Mouse (Mus musculus) stomach, postnatal 0 days (tissue): Measurements from ENCODE around the gene BC017158. TPM values are rescaled to one million over a fixed set of nuclear protein-coding genes. Genes with fewer than 3 reads are reported as not detected.
A peak's percentile ranks its signal among the peaks of the same experiment; 100 is the strongest.
"Not testable (repeated sequence)": the region's sequence is repeated elsewhere in the genome, so short reads cannot be mapped to it uniquely, and the experiment has no call there.

Experiments
- ATAC-seq: fragments of 200-750 bp; cut with Nextera tagmentation; 2 replicates; pipeline ENCODE4 v1.8.0; 2017; ENCODE audit not compliant: low FRiP score, low TSS enrichment
- DNase-seq: peaks from one replicate; pipeline ENCODE4 v3.0.0-alpha.2; 2016; ENCODE audit warnings: low spot score
- H3K27ac ChIP-seq: fragments of 300-500 bp; sonication (generic); replicated peaks from 2 replicates; pipeline ENCODE4 v1.5.1; 2014; ENCODE audit warnings: mild to moderate bottlenecking, control low read depth
- H3K27me3 ChIP-seq: fragments of 300-500 bp; sonication (generic); 2 replicates; pipeline ENCODE4 v1.6.1; 2014; ENCODE audit warnings: low read length; ENCODE audit not compliant: control insufficient read depth, insufficient read depth
- H3K36me3 ChIP-seq: fragments of 300-500 bp; sonication (generic); 2 replicates; pipeline ENCODE4 v1.6.1; 2014; ENCODE audit warnings: low read length, mixed read lengths; ENCODE audit not compliant: control insufficient read depth, insufficient read depth
- H3K4me1 ChIP-seq: fragments of 300-500 bp; sonication (generic); replicated peaks from 2 replicates; pipeline ENCODE4 v1.6.1; 2014; ENCODE audit warnings: antibody characterized with exemption; ENCODE audit not compliant: control insufficient read depth, insufficient read depth
- H3K4me2 ChIP-seq: fragments of 300-500 bp; sonication (generic); replicated peaks from 2 replicates; pipeline ENCODE4 v1.6.1; 2014; ENCODE audit warnings: low read depth, mild to moderate bottlenecking, control low read depth, moderate library complexity
- H3K4me3 ChIP-seq: fragments of 300-500 bp; sonication (generic); 2 replicates; pipeline ENCODE4 v1.5.1; 2014; ENCODE audit warnings: low read depth, low read length, control low read depth
- H3K9ac ChIP-seq: fragments of 300-500 bp; sonication (generic); 2 replicates; pipeline ENCODE4 v1.6.1; 2014; ENCODE audit warnings: mild to moderate bottlenecking, low read length, control low read depth, mixed read lengths
- H3K9me3 ChIP-seq: fragments of 300-500 bp; sonication (generic); 2 replicates; pipeline ENCODE4 v1.6.1; 2016; ENCODE audit warnings: low read length; ENCODE audit not compliant: control insufficient read depth
- CTCF ChIP-seq: IDR thresholded peaks from 2 replicates; pipeline ENCODE4 v1.5.1; 2016; ENCODE audit warnings: antibody characterized with exemption, low read depth, mild to moderate bottlenecking, moderate library complexity
- EP300 ChIP-seq: optimal IDR thresholded peaks from 2 replicates; pipeline ENCODE3; 2016; ENCODE audit warnings: antibody characterized with exemption
- WGBS: fragments of 180-500 bp; shearing (Covaris S2); extraction: QIAGEN DNeasy Blood & Tissue Kit; methylation state at CpG from one replicate; pipeline ENCODE4 v1.1.7; 2014; 5-methylcytosine and 5-hydroxymethylcytosine counted together
- polyA plus RNA-seq: library from polyadenylated mRNA; unstranded; fragments of >200 nt; fragmentation: Nextera tagmentation; extraction: Ambion mirVana; gene quantifications from 2 replicates; pipeline ENCODE4 v1.2.1, GENCODE M21; 2015

The BC017158 gene
- polyA plus RNA-seq, 1 experiment from 2014 or later: 17.0 TPM

GRCm38 (mm10) chr7:128344488-128344887 is 46.5 kb upstream of the BC017158 start:
- Histone ChIP-seq H3K27ac (no peak overlapping the region), H3K36me3 (no peaks in the 10 kb centered on the region), H3K9ac (no peak overlapping the region), H3K27me3 (no peaks in the 10 kb centered on the region), H3K4me2 (no peak overlapping the region), H3K9me3 (no peaks in the 10 kb centered on the region), H3K4me1 (no peaks in the 10 kb centered on the region), H3K4me3 (no peak overlapping the region)
- 75% methylated on average over 7 of the region's 7 CpGs for WGBS
- DNase-seq (no peak), ATAC-seq (peak; percentile 54; the same call in 1 of the 2 replicates)
- no peak for TF ChIP-seq EP300
- no peak for TF ChIP-seq CTCF

DNA sequence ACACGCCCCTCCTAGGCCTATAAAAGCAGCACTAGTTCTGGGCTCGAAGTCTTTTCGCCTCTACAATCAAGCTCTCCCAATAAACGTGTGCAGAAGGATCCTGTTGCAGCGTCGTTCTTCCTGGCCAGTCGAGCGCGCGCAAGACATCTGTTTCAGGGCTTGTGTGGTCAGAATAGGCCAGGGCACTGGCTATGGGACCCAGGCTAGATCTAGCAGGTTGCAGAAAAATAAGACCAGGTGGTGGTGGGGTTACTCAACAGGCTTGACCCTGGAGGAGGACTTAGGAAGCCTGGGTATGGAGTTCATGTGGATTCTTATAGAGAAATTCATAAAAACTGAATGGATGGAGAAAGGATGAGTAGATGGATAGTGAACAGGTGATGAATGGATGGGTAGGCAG is 44.7 kb upstream of the BC017158 start:
- not testable (repeated sequence) for H3K4me3 ChIP-seq, H3K27me3 ChIP-seq, H3K9me3 ChIP-seq, H3K4me2 ChIP-seq, H3K9ac ChIP-seq, H3K27ac ChIP-seq, H3K36me3 ChIP-seq, ATAC-seq, DNase-seq, H3K4me1 ChIP-seq
- WGBS: 89% methylated on average over 7 of the region's 10 CpGs

DNA sequence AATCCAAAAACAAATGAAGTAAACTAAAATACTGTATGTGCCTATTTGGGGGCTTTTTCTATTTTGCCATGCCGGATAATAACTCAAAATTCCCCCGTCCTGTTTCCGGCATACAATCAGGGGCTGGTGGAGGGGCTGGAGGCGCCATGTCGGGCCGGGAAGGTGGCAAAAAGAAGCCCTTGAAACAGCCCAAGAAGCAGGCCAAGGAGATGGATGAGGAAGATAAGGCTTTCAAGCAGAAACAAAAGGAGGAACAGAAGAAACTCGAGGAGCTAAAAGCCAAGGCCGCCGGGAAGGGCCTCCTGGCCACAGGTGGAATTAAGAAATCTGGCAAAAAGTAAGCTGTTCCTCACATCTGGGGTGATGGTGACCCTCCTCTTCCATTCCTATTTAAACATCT is 42.4 kb upstream of the BC017158 start:
- ATAC-seq, H3K27ac ChIP-seq, H3K27me3 ChIP-seq, H3K4me1 ChIP-seq, H3K36me3 ChIP-seq, H3K4me3 ChIP-seq, H3K9ac ChIP-seq, H3K9me3 ChIP-seq, H3K4me2 ChIP-seq: not testable (repeated sequence)
- 72% methylated on average over 8 of the region's 9 CpGs for WGBS
- peak; percentile 6 for DNase-seq

GRCm38 (mm10) chr7:128332896-128333295 is 34.9 kb upstream of the BC017158 start:
- Histone ChIP-seq H3K27me3 (no peaks in the 10 kb centered on the region), H3K9ac (no peak overlapping the region), H3K36me3 (no peaks in the 10 kb centered on the region), H3K9me3 (no peaks in the 10 kb centered on the region), H3K4me2 (no peak overlapping the region), H3K4me1 (no peaks in the 10 kb centered on the region), H3K27ac (no peak overlapping the region), H3K4me3 (no peak overlapping the region)
- ATAC-seq (no peak), DNase-seq (no peak)
- TF ChIP-seq EP300 (no peak), CTCF (no peak; the same call in 1 of the 2 replicates)
- WGBS: 67% methylated on average over 1 of the region's 1 CpGs

DNA sequence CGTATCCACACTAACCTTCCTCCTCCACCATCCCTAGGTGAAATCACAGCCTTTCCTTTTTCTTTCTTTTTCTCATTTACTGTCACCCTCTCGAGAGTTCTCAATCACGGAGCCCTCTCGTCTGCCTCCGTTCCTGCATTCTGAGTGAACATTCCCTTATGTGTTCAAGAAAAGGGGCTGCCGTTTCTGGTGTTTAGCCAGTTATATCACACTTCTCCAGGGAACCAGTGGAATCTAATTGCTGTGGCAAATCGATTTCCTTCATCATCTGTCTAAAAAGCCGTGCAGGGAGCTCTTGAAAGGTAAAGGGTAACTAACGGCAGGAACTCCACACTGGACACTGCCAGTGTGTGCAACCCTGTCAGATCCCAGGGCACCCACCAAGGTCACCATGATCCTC is 33.0 kb upstream of the BC017158 start:
- no peak overlapping the region for H3K4me2 ChIP-seq
- no peaks in the 10 kb centered on the region for H3K27me3 ChIP-seq
- TF ChIP-seq EP300 (no peak), CTCF (no peak)
- H3K9me3 ChIP-seq: no peaks in the 10 kb centered on the region
- 66% methylated on average over 9 of the region's 9 CpGs for whole genome bisulfite sequencing
- no peak for DNase-seq
- no peaks in the 10 kb centered on the region for H3K4me1 ChIP-seq
- H3K27ac ChIP-seq: no peak overlapping the region
- no peak overlapping the region for H3K9ac ChIP-seq
- no peaks in the 10 kb centered on the region for H3K36me3 ChIP-seq
- H3K4me3 ChIP-seq: no peak overlapping the region
- no peak for ATAC-seq

DNA sequence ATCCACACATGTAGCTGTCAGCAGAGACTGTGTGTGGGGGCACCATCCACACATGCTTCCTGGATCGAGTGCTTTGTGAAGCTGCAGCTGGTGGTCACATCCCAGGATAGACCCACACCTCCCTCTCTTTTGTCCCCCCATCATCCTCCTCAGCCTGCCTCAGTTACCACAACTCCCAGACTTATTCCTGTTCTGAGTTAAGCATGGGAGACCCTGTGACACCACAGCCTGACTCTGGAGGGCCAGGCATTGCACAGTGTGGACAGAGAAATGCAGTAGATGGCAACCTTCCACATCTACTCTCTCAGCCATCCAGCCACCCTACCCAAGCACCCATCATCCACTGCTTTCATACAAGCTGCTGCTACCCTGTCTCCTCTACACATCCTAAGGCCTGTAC is 27.0 kb upstream of the BC017158 start:
- Histone ChIP-seq H3K4me2 (no peak overlapping the region), H3K9me3 (no peaks in the 10 kb centered on the region), H3K27ac (no peak overlapping the region), H3K4me3 (no peak overlapping the region), H3K4me1 (0 out of 2 replicates have a peak, but pooled peaks cover 4% of the 10 kb centered on the region), H3K36me3 (no peaks in the 10 kb centered on the region), H3K9ac (no peak overlapping the region), H3K27me3 (no peaks in the 10 kb centered on the region)
- ATAC-seq: no peak
- WGBS: 81% methylated on average over 1 of the region's 1 CpGs
- TF ChIP-seq EP300 (no peak), CTCF (no peak)
- peak; percentile 7 for DNase-seq
